Mouse (Mus musculus): ENCODE measurements around the gene Piezo1.

Piezo1 gene

DNA sequence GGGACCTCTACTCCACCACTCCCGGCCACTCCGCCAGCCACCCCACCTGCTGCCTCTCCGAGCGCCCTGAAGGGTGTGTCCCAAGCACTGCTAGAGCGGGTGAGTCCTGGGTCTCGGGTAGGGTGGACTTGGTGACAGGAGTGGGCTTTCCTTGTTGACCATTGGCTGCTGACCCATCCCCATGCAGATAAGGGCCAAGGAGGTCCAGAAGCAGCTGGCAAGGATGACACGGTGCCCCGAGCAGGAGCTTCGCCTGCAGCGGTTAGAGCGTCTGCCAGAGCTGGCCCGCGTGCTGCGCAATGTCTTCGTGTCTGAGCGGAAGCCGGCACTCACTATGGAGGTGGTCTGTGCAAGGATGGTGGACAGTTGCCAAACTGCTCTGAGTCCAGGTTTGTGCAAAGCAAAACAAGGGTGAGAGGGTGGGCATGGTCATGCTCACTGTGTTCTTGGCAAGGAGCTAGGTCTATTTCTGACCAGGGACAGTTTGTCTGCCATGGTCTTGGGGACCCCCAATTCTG is 20.7 kb upstream of the Piezo1 start:
- DNase-seq (ENCODE audit: extremely low read depth, low read depth, low spot score) = no peak

GRCm38 (mm10) chr8:122571153-122571552 is 20.0 kb upstream of the Piezo1 start:
- DNase-seq (ENCODE audit: extremely low read depth, low read depth, low spot score) = no peak

DNA sequence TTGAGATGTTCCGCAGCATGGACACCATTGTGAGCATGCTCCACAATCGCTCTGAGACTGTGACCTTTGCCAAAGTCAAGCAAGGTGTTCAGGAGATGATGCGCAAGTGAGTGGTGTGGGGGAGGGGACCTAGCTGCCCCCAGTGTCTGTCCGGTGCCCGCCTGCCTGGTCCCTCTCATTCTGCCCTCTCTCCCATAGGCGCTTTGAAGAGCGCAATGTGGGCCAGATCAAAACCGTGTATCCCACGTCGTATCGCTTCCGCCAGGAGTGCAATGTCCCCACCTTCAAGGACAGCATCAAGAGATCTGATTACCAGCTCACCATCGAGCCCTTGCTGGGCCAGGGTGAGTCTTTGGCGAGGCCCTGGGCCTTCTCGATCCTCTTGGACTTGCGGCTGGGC is 18.9 kb upstream of the Piezo1 start:
- no peak for DNase-seq (ENCODE audit: extremely low read depth, low read depth, low spot score)

DNA sequence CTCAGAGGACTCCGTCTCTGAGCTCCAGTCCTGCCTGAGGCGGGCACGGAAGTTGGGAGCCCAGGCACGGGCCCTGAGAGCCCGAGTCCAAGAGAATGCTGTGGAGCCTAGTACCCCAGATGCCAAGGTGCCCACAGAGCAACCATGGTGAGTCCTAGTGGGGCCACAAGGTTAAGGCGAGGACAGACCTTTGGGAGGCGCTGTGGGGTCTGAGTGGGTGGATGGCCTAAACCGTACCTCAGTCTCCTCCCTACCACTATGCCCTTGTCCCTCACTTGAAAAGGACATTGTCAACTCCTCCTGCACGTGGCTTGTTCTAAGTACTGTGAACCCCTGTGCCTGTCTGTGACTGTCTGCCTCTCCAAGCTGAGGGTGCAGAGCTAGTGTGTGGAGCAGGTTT is 18.2 kb upstream of the Piezo1 start:
- DNase-seq (ENCODE audit: extremely low read depth, low read depth, low spot score) = no peak

DNA sequence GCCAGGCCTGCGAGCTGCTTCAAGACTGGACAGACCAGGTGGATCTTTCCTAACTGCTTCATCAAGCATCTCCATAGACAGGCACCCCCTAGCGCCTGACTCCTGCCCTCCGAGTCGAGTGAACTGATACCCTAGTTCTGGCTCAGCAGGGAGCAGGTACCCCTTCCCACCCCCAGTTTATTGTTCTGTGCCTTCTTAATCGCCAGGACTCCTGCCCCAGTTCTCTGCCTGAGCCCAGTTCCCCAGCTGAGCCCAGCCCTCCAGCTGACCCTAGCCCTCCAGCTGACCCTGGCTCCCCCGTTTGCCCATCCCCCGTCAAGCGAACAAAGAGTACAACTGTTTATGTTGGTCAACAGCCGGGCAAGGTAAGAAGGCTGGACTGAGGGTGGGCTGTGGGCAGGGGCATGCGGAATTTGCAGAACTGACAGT is 17.8 kb upstream of the Piezo1 start:
- DNase-seq (ENCODE audit: extremely low read depth, low read depth, low spot score) = no peak

DNA sequence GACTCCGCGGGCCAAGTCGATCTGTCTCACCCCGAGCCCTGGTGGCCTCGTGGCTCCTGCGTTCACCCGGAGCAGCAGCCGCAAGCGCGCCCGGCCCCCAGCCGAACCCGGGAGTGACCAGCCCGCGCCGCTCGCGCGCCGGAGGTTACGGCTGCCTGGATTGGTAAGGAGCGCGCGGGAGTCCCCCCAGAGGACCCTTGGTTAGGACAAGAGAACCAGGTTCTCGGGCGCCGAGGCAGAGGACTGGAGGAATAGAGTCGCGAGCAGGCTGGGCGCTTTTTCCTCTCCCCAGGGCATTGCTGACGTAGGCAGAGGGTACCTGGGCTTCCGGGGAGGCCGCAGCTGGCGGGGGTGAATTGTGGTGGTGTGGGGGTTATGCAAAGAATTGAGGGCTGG is 17.0 kb upstream of the Piezo1 start:
- no peak for DNase-seq (ENCODE audit: extremely low read depth, low read depth, low spot score)

- DNase-seq (ENCODE audit: extremely low read depth, low read depth, low spot score) = no peak
These were observed 16.4 kb upstream of the Piezo1 start, which contains the start of gene Cdt1 for GRCm38 (mm10) chr8:122567361-122568108. Gene Cdt1 (plus strand): TSS chr8:122568015.

DNA sequence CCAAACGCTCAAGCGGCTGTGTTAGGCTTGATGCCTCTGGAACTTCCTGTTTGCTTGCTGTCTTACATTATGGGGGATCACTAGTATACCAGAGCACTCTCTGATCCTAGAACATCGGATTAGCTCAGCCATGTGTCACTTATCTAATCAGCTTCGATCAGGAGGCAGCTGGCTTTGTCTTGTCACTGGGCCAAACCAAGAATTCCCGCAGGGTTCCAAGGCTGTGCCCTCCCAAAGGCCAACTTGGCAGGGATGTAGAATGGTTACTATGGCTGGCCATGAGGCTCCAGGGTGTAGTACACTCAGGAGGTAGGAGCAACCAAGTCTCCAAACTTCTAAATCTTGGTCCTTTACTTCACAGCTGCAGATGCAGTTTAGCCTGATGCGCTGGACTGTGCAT is 15.6 kb upstream of the Piezo1 start:
- no peak for DNase-seq (ENCODE audit: extremely low read depth, low read depth, low spot score)

DNA sequence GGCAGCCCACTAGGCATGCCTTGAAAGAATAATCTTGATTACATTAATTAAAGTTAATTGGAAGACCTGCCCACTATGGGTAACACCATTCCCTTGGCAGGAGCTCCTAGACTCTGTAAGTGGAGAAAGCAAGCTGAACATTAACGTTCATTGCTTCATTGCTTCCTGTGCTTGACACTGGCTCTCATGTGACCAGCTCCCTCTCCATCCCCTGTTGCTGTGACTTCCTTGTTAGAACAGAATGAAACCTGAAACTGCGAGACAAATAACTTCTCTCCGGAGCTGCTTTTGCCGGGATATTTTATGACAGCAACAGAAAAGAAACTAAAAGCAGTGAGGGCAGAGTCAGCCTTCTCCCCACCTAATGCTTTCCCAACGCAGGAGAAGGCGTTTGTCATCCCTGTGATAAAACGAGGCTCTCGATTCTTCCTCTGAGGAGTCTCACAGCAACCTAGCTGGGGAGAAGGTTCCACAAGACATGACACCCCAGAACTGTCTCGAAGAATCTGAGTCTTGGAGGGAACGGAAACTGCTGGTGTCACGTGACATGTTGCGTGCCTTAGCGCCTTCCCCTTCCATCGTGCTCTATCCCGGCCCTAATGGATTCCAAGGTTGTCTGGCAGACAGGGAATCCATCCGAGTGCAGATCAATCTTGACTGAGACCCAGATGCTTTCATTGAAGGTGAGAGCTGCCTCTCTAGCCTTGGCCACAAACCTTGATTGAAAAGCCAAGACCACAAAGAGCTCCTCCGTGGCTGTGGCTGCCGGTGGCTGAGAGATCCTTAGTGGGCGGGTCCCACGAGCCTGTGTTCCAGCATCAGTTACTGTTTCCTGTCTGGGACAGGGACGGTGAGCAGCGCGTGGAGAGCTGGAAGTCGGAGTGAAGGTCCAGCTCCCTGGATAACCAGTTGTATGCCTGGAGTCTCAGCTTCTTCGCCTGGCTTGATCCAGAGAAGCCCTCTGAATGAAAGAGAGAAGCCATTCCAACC is 13.5 kb upstream of the Piezo1 start:
- no peak for DNase-seq (ENCODE audit: extremely low read depth, low read depth, low spot score)

DNA sequence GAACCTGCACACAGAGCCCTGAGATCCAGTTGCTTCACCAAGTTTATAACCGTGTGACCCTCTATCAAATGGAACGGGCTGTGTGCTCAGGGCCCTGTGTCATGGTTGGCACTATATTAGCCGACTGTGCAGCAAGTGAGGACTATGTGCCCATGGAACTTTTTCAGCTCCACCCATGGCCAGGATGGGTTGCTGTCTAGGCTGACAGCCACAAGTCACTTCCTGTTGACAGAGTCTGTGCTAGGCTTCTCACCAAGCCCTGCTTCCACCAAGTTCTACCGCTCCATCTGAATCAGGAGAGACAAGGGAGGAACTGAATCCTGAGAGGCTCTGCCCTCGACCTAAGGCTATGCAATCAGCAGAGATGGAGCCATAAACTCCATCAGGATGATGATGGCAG is 10.1 kb upstream of the Piezo1 start:
- DNase-seq (ENCODE audit: extremely low read depth, low read depth, low spot score) = no peak

GRCm38 (mm10) chr8:122558671-122559349 is 7.7 kb upstream of the Piezo1 start:
- DNase-seq (ENCODE audit: extremely low read depth, low read depth, low spot score) = no peak

- DNase-seq (ENCODE audit: extremely low read depth, low read depth, low spot score) = no peak
These were observed 6.3 kb upstream of the Piezo1 start for GRCm38 (mm10) chr8:122557248-122558038.

DNA sequence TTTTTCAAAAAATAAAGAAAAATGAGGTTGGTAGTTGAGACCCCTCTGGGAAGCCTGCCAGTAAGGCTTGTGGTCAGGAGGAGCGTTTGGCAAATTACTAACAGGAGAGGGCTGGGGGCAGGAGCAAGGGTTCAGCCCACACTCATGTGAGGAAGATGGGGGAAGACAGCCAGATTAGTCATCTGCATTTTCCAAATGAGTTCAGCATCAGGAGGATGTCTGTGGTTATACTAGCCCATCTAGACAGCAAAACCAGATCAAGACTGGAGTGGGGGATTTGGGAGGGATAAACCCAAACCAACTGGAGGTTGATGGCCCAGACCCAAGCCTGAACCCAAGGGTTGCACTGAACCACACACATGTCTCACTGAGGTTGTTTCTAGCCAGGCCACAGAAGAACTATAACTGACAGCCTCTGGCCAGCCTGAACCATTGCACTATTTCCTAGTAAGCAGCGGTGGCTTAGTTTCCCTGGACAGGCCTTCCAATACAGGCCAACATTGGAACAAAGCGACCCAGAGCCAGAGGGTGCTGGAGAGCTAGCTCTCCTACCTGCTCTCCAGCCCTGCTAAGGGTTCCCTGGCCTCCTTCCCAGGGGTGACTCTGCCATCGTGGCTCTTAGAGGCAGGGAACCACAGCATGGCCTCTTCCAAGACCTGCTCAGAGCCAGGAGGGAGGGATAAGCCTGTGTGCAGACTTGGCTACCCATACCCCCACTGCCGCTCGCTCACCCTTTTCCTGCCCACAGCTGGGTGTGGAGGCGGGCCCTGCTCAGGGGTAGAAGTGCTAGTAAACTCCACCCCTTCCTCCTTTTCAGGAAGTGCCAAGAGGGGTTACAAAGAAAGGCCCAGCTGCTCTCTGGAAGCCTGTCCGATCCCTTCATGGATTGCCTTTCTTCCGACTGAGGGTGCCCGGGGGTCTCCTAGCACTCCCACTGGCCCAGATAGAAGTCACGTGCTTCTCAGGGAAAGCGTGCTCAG is 5.2 kb upstream of the Piezo1 start:
- DNase-seq (ENCODE audit: extremely low read depth, low read depth, low spot score) = no peak

GRCm38 (mm10) chr8:122554786-122555185 is 3.7 kb upstream of the Piezo1 start:
- no peak for DNase-seq (ENCODE audit: extremely low read depth, low read depth, low spot score)

GRCm38 (mm10) chr8:122550995-122551264 is 199 bp downstream of the Piezo1 start:
- no peak for DNase-seq (ENCODE audit: extremely low read depth, low read depth, low spot score)

DNA sequence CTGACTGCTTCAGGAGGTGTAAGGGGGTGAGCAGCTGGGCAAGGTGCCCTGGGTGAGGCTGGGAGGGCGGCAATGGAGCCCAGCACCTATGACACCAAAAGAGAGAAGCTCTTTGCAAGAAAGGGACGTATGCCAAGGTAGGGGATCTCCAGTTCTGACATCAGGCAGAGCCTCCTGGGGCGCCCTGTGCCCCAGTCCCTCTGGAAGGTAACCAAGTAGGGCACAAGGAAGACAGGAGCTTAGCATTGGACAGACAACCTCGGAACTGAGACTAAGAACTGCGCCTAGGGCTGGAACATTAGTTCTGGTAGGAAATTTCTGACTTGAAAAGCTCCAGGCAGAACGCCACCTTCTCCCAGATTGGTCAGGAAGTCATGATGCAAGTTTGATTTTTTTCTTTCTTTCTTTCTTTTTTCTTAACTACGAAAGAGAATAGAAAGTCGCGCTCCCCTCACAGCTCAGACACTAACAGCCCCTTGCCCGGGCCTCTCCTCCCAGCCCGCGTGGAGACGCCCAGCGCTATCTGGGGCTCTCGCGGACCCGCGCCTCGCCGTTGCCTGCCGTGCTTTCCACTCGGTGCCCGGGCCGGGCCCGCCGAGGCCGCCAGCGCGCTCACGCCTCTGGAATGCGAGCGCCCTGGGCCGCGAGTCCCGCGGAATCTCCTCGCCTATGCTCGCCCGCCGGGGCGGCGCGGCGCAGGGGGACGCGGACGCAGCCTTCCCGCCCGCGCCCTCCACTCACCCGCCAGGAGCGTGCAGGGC is 715 bp downstream of the Piezo1 start:
- DNase-seq (ENCODE audit: extremely low read depth, low read depth, low spot score) = peak; percentile 90

- DNase-seq (ENCODE audit: extremely low read depth, low read depth, low spot score) = no peak
These were observed 2.2 kb downstream of the Piezo1 start for GRCm38 (mm10) chr8:122548891-122549439.

GRCm38 (mm10) chr8:122548331-122548730 is 2.8 kb downstream of the Piezo1 start:
- DNase-seq (ENCODE audit: extremely low read depth, low read depth, low spot score) = no peak
